In genomic region chr10:68159759-68160158, GRCm38 (mm10) we compare ENCODE assay signal across 31 mouse cellular contexts.
DNase-seq lines count a peak whose midpoint lies in the region; ATAC-seq and TF ChIP-seq lines count a peak whose summit lies in the region.
"Had no signal": no experiment of that assay in that cellular context is flagged by ENCODE, and none has a peak within 500 bp of the region (broad histone marks: within the 10 kb centered on the region; RNA-seq: fewer than 3 reads in every experiment).

No protein-coding gene starts in this region.

- H3K4me3 ChIP-seq in liver, embryonic 11.5 days (ENCODE audit: low read depth, low read length): no peak overlapping the region
- no peak overlapping the region for H3K4me3 ChIP-seq in liver, embryonic 15.5 days (replicated peaks)
- no peak overlapping the region for H3K4me3 ChIP-seq in lung, postnatal 0 days (ENCODE audit: low read depth, low read length)
- H3K4me3 ChIP-seq: embryonic facial prominence, embryonic 12.5 days; forebrain, embryonic 12.5 days; heart, embryonic 15.5 days; hindbrain, embryonic 12.5 days; limb, embryonic 10.5 days; limb, embryonic 15.5 days; lung, embryonic 15.5 days; stomach, embryonic 15.5 days had no signal

- peaks cover 21% of the 10 kb centered on the region for H3K4me1 ChIP-seq in liver, embryonic 11.5 days (replicated peaks; ENCODE audit: control insufficient read depth, insufficient read depth, low read length)
- H3K4me1 ChIP-seq in liver, embryonic 15.5 days (replicated peaks): peaks cover 59% of the 10 kb centered on the region
- H3K4me1 ChIP-seq in lung, postnatal 0 days (ENCODE audit: insufficient read depth, low read depth, low read length): peaks cover 6% of the 10 kb centered on the region; the same call in 1 of the 2 replicates
- H3K4me1 ChIP-seq: embryonic facial prominence, embryonic 12.5 days; forebrain, embryonic 12.5 days; hindbrain, embryonic 12.5 days; stomach, embryonic 15.5 days had no signal

- no peak for ATAC-seq in liver, embryonic 11.5 days (replicated peaks; ENCODE audit: low FRiP score)
- ATAC-seq in granulocyte monocyte progenitor cell, adult 5-6 weeks (replicated peaks; ENCODE audit: poor library complexity, severe bottlenecking): peak; percentile 33; the same call in 1 of the 2 replicates
- ATAC-seq in liver, embryonic 15.5 days (ENCODE audit: insufficient read depth): no peak
- ATAC-seq in lung, postnatal 0 days: no peak
- ATAC-seq: forebrain, postnatal 0 days; hindbrain, postnatal 0 days; intestine, postnatal 0 days had no signal

- H3K9me3 ChIP-seq in liver, embryonic 11.5 days (ENCODE audit: control insufficient read depth, low read length): no peaks in the 10 kb centered on the region
- no peaks in the 10 kb centered on the region for H3K9me3 ChIP-seq in liver, embryonic 15.5 days (replicated peaks)
- no peaks in the 10 kb centered on the region for H3K9me3 ChIP-seq in lung, postnatal 0 days (ENCODE audit: low read length)
- H3K9me3 ChIP-seq: embryonic facial prominence, embryonic 12.5 days; forebrain, embryonic 12.5 days; heart, embryonic 15.5 days; hindbrain, embryonic 12.5 days; limb, embryonic 10.5 days; limb, embryonic 15.5 days; lung, embryonic 15.5 days; stomach, embryonic 15.5 days had no signal

- no peak for TF ChIP-seq EP300 in lung, postnatal 0 days (IDR thresholded peaks at IDR 0.05)

- no peak overlapping the region for H3K4me2 ChIP-seq in liver, embryonic 11.5 days
- H3K4me2 ChIP-seq in liver, embryonic 15.5 days: peak overlapping the region; percentile 11; the same call in 1 of the 2 replicates
- no peak overlapping the region for H3K4me2 ChIP-seq in lung, postnatal 0 days (replicated peaks; ENCODE audit: low read depth, low read length)
- H3K4me2 ChIP-seq: embryonic facial prominence, embryonic 12.5 days; forebrain, embryonic 12.5 days; heart, embryonic 15.5 days; hindbrain, embryonic 12.5 days; limb, embryonic 15.5 days; lung, embryonic 15.5 days; stomach, embryonic 15.5 days had no signal

- DNase-seq in liver: peak; percentile 6
- DNase-seq in liver, embryonic 11.5 days (ENCODE audit: low spot score): no peak
- DNase-seq in lung, postnatal 0 days (ENCODE audit: low spot score): no peak
- DNase-seq in adrenal gland, postnatal 4 days (ENCODE audit: low spot score in 2 of 2): no peak
- no peak for DNase-seq in spleen, adult 12 weeks (ENCODE audit: low spot score)
- DNase-seq: adrenal gland, adult 8-10 months; B cell, adult 2 months; cerebellum, adult 11 months; cerebellum, adult 9-10 months; cerebellum, postnatal 36 days; embryo, embryonic 11 days; forebrain, postnatal 0 days; kidney, adult 9 months; kidney, postnatal 10 days; layer of hippocampus, postnatal 36 days; lung, postnatal 4 days; midbrain, embryonic 14.5 days; right cerebral cortex, adult 18-20 months; thymus, postnatal 14 days had no signal

- H3K27ac ChIP-seq in liver, embryonic 11.5 days (ENCODE audit: low read depth, low read length): no peak overlapping the region
- H3K27ac ChIP-seq in liver, embryonic 15.5 days (replicated peaks): no peak overlapping the region
- no peak overlapping the region for H3K27ac ChIP-seq in lung, postnatal 0 days (ENCODE audit: low read length)
- H3K27ac ChIP-seq: embryonic facial prominence, embryonic 12.5 days; forebrain, embryonic 12.5 days; heart, embryonic 15.5 days; hindbrain, embryonic 12.5 days; hindbrain, postnatal 0 days; limb, embryonic 10.5 days; limb, embryonic 15.5 days; lung, embryonic 15.5 days; stomach, embryonic 15.5 days had no signal

- H3K36me3 ChIP-seq in liver, embryonic 11.5 days (ENCODE audit: control insufficient read depth, insufficient read depth, low read length): no peaks in the 10 kb centered on the region
- peaks cover 7% of the 10 kb centered on the region; the same call in 1 of the 2 replicates for H3K36me3 ChIP-seq in liver, embryonic 15.5 days (replicated peaks)
- no peaks in the 10 kb centered on the region for H3K36me3 ChIP-seq in lung, postnatal 0 days (ENCODE audit: insufficient read depth, low read length)
- H3K36me3 ChIP-seq: forebrain, embryonic 12.5 days; heart, embryonic 15.5 days; hindbrain, embryonic 12.5 days; lung, embryonic 15.5 days; stomach, embryonic 15.5 days had no signal

- 78% methylated on average over 9 of the region's 9 CpGs for WGBS in liver, embryonic 11.5 days
- 24% methylated on average over 9 of the region's 9 CpGs for WGBS in liver, embryonic 15.5 days (ENCODE audit: insufficient replicate concordance)
- WGBS in lung, postnatal 0 days: 84% methylated on average over 9 of the region's 9 CpGs

- H3K9ac ChIP-seq in liver, embryonic 11.5 days (ENCODE audit: low read depth, low read length): no peak overlapping the region
- no peak overlapping the region for H3K9ac ChIP-seq in liver, embryonic 15.5 days
- no peak overlapping the region for H3K9ac ChIP-seq in lung, postnatal 0 days (replicated peaks; ENCODE audit: low read depth)
- H3K9ac ChIP-seq: embryonic facial prominence, embryonic 12.5 days; forebrain, embryonic 12.5 days; forebrain, postnatal 0 days; heart, embryonic 15.5 days; hindbrain, embryonic 12.5 days; limb, embryonic 15.5 days; lung, embryonic 15.5 days; stomach, embryonic 15.5 days had no signal

- H3K27me3 ChIP-seq in liver, embryonic 11.5 days (replicated peaks; ENCODE audit: control insufficient read depth, insufficient read depth, low read length): no peaks in the 10 kb centered on the region
- H3K27me3 ChIP-seq in liver, embryonic 15.5 days: no peaks in the 10 kb centered on the region
- H3K27me3 ChIP-seq in lung, postnatal 0 days (replicated peaks; ENCODE audit: insufficient read depth, low read length): no peaks in the 10 kb centered on the region
- H3K27me3 ChIP-seq: embryonic facial prominence, embryonic 12.5 days; forebrain, embryonic 12.5 days; heart, embryonic 15.5 days; hindbrain, embryonic 12.5 days; limb, embryonic 15.5 days; lung, embryonic 15.5 days; stomach, embryonic 15.5 days had no signal

- TF ChIP-seq CTCF in lung, postnatal 0 days (IDR thresholded peaks at IDR 0.05): no peak
